Mouse (Mus musculus) inflammation-experienced regulatory T-cells, adult 16 weeks (primary cell): ENCODE results near the gene Acot4. TPM values are rescaled to one million over a fixed set of nuclear protein-coding genes. Genes with fewer than 3 reads are reported as not detected.

Experiments
- polyA plus RNA-seq: library from polyadenylated mRNA; unstranded; fragments of 100-300 nt; shearing (Covaris generic); gene quantifications from one replicate; pipeline ENCODE4 v1.2.1, GENCODE M21; 2017

The Acot4 gene
- 0.15 TPM for polyA plus RNA-seq

GRCm38 (mm10) chr12:84038241-84038640, at the start of gene Acot4:
Gene Acot4, plus strand, starts transcription at chr12:84038379.

DNA sequence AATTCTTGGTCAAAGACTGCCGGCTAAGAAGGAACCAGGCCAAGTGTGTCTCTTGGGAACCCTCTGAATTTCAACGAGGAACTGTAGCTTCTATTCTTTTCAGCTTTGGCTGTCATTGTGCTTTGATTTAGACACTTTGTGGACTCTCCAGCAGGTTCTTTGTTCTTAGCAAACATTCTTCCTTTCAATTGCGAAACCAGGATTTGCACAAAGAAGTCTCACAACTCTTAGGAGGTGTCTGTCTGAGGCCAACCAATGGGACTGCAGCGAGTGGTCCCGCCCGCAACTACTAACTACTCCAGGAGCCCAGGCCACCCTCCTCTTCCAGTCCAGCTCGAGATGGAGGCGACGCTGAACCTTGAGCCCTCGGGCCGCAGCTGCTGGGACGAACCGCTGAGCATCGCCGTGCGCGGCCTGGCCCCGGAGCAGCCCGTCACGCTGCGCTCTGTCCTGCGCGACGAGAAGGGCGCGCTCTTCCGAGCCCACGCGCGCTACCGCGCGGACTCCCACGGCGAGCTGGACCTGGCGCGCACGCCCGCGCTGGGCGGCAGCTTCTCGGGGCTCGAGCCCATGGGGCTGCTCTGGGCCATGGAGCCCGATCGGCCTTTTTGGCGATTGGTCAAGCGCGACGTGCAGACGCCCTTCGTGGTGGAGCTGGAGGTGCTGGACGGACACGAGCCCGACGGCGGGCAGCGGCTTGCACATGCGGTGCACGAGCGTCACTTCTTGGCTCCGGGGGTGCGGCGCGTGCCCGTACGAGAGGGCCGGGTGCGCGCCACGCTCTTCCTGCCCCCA, 28.8 kb upstream of the Acot4 start, which contains the start of gene Acot1:
Gene Acot1, plus strand, starts transcription at position 320 of the 795 bp plus-strand sequence.

GRCm38 (mm10) chr12:84038691-84039111, 522 bp downstream of the Acot4 start, which contains the start of gene Gm49366:
Gene Gm49366, plus strand, starts transcription at chr12:84038935.

GRCm38 (mm10) chr12:84051937-84052474, 13.8 kb downstream of the Acot4 start, which contains the start of gene Acot3:
Gene Acot3, plus strand, starts transcription at chr12:84052144.

DNA sequence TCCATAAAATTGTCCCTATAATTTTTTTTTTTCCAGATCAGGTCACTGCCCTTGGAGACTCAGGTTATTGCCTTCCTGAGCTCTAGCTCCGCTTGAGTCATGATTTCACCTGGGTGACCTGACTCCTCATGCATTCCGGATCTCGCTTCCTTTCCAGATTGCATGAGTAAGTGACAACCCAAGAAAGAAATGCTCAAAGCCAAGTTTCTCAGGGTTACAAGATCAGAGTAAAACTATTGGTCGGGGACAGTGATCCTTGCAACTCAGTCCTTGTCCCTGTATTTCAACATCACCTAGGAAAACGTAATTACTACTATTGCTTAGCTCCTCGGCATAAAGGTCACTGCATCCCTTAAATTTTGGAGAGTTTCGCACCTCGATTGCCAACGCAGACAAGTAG, 30.8 kb downstream of the Acot4 start, which contains the start of gene Acot5:
Gene Acot5, plus strand, starts transcription at position 340 of the 400 bp plus-strand sequence.

Other genes starting within 250 kb of the Acot4 start
- 56.8 TPM for gene Numb, start 116.4 kb upstream of the Acot4 start, polyA plus RNA-seq
- gene Riox1, start 87.8 kb upstream of the Acot4 start, polyA plus RNA-seq: 2.3 TPM
- not detected for gene Heatr4, start 53.5 kb upstream of the Acot4 start, polyA plus RNA-seq
- 1.3 TPM for gene Acot2, start 50.5 kb upstream of the Acot4 start, polyA plus RNA-seq
- not detected for gene Acot1, start 28.9 kb upstream of the Acot4 start, polyA plus RNA-seq
- not detected for gene Gm49366, start 556 bp downstream of the Acot4 start, polyA plus RNA-seq
- gene Acot3, start 13.8 kb downstream of the Acot4 start, polyA plus RNA-seq: not detected
- not detected for gene Acot5, start 30.9 kb downstream of the Acot4 start, polyA plus RNA-seq
- gene Acot6, start 62.3 kb downstream of the Acot4 start, polyA plus RNA-seq: 0.55 TPM
- gene Dnal1, start 76.0 kb downstream of the Acot4 start, polyA plus RNA-seq: 0.93 TPM
- not detected for gene Pnma1, start 110.1 kb downstream of the Acot4 start, polyA plus RNA-seq
- 32.9 TPM for gene Elmsan1, start 180.5 kb downstream of the Acot4 start, polyA plus RNA-seq
- 39.0 TPM for gene Ptgr2, start 246.9 kb downstream of the Acot4 start, polyA plus RNA-seq